Mouse (Mus musculus): ENCODE results near the gene Vps52.
A peak's percentile ranks its signal among the peaks of the same experiment; 100 is the strongest.

The Vps52 gene

GRCm38 (mm10) chr17:33955555-33956214, at the start of gene Vps52, which contains the start of gene Rps18:
TSS of gene Vps52 (plus strand) at chr17:33955812.
TSS of gene Rps18 (minus strand) at chr17:33956001.
- DNase-seq (ENCODE audit: low spot score) = peak; percentile 98

- peak; percentile 32 for DNase-seq (ENCODE audit: low spot score)
Observed at GRCm38 (mm10) chr17:33908331-33909076, 47.1 kb upstream of the Vps52 start.

- peak; percentile 98 for DNase-seq (ENCODE audit: low spot score)
Observed at GRCm38 (mm10) chr17:33909077-33909868, 46.3 kb upstream of the Vps52 start, which contains the start of gene Daxx. TSS of gene Daxx (plus strand) at chr17:33909414.

- peak; percentile 72 for DNase-seq (ENCODE audit: low spot score)
Observed at GRCm38 (mm10) chr17:33909869-33910250, 45.8 kb upstream of the Vps52 start.

GRCm38 (mm10) chr17:33910346-33911051, 45.1 kb upstream of the Vps52 start:
- no peak for DNase-seq (ENCODE audit: low spot score)

GRCm38 (mm10) chr17:33911052-33911812, 44.4 kb upstream of the Vps52 start:
- DNase-seq (ENCODE audit: low spot score) = no peak

- DNase-seq (ENCODE audit: low spot score) = no peak
Observed at GRCm38 (mm10) chr17:33911813-33912414, 43.7 kb upstream of the Vps52 start.

- no peak for DNase-seq (ENCODE audit: low spot score)
Observed at GRCm38 (mm10) chr17:33913264-33913663, 42.3 kb upstream of the Vps52 start.

- DNase-seq (ENCODE audit: low spot score) = no peak
Observed at GRCm38 (mm10) chr17:33913905-33914304, 41.7 kb upstream of the Vps52 start.

- no peak for DNase-seq (ENCODE audit: low spot score)
Observed at GRCm38 (mm10) chr17:33914969-33915391, 40.6 kb upstream of the Vps52 start.

GRCm38 (mm10) chr17:33915671-33916250, 39.9 kb upstream of the Vps52 start, which contains the start of the genes Tapbp and Zbtb22:
TSS of gene Tapbp (plus strand) at chr17:33915899.
TSS of gene Zbtb22 (plus strand) at chr17:33915904.
- DNase-seq (ENCODE audit: low spot score) = peak; percentile 99

GRCm38 (mm10) chr17:33916294-33916693, 39.3 kb upstream of the Vps52 start:
- no peak for DNase-seq (ENCODE audit: low spot score)

GRCm38 (mm10) chr17:33916847-33917655, 38.6 kb upstream of the Vps52 start:
- no peak for DNase-seq (ENCODE audit: low spot score)

GRCm38 (mm10) chr17:33917656-33918292, 37.8 kb upstream of the Vps52 start:
- no peak for DNase-seq (ENCODE audit: low spot score)

GRCm38 (mm10) chr17:33918293-33919203, 37.1 kb upstream of the Vps52 start:
- DNase-seq (ENCODE audit: low spot score) = no peak

- peak; percentile 96 for DNase-seq (ENCODE audit: low spot score)
Observed at GRCm38 (mm10) chr17:33919351-33920281, 36.0 kb upstream of the Vps52 start.
